Mouse (Mus musculus): ENCODE data around the gene Adgrf1.

Gene Adgrf1

DNA sequence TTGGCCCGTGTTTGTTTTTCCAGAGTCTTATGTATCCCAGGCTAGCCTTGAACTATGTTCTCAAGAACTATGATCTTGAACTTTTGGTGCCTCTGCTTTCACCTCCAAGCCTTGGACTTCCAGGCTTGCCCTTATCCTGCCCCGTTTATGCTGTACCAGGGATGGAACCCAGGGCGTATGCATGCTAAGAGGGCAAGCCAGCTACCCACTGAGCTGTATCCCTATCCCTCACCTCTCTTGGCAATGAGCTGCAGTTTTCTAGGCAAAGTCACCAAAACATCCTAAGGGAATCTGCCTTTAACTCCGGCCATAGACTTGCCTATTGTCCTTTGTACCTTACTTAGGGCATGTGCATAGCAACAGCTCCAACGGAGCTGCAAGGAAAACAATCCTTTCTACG, 92.8 kb downstream of the Adgrf1 start:
- no peak for DNase-seq (ENCODE audit: low spot score)

GRCm38 (mm10) chr17:43363921-43364320, 93.8 kb downstream of the Adgrf1 start:
- DNase-seq (ENCODE audit: low spot score): no peak

GRCm38 (mm10) chr17:43365297-43365696, 95.2 kb downstream of the Adgrf1 start:
- no peak for DNase-seq (ENCODE audit: low spot score)

DNA sequence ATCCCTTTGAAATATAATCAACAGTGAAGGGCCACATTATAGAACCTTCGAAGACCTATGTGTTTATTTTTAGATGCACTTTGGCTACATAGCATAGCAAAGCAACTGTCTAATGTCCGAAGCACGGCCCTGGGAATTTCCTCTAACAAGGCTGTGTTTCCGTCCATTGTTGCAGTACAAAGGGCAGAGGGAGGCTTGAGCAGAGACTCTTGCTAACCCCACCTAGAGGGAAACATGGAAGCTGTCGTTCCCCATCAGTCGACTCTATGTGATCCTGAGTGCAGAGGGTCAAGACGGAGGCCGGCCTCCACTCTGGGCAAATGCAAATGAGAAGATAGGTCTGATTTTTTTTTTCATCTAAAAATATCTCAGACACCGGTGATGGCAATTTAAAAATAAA, 96.4 kb downstream of the Adgrf1 start:
- DNase-seq (ENCODE audit: low spot score): no peak

DNA sequence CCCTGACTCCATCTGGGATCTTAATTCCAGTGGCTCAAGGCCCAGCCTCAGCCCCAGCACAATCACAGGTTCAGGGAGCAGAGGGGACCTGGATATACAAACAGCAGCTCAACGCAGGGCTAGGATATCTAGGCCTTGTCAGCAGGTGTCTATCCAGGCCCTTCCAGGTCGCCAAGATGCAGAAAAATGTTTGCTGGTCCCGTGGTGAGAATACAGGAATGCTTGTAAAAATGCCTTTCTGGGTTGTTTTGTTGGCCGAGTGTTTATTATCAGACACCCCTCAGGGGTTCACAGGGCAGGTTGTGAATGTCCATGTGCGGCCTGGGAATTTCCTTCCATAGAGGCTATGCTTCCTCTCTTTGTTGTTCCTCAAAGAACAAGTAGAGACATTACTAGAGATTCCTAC, 98.0 kb downstream of the Adgrf1 start:
- no peak for DNase-seq (ENCODE audit: low spot score)

DNA sequence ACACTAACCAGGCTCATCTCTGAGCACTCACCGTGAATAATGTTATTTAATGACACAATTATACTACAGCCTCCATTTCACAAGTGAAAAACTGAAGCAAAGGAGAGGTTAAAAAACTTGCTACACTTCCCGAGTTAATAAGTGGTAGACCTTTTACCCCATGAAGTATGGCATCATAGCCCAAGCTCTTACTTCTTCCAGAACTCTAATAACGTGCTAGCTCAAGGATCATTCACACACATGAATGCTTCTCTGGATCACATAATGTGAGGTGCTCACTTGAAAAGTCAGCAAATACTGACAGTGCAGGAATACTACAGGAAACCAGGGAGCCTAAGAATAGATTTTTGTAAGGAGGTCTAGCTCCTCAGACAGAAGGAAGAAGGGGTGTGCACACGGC, 102.5 kb downstream of the Adgrf1 start:
- DNase-seq (ENCODE audit: low spot score): no peak

DNA sequence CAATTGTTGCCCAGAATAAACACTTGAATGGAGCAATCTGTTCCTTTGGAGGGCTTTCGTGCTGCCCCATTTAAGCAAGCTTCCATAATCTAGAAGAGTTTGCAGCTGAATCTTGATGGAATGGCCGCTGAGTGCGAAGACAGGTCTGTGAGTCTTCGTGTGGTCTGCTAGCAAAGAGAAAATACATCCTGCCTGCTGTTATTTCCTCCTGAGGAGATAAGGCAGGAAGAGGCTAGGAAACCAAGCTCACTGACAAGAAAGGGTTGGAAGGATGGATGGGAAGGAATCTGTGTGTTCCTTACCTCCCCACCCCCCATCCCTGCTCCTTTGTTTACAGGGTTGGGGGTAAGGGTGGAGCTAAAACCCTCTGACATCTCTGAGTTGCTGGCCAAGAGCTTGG, 103.9 kb downstream of the Adgrf1 start:
- no peak for DNase-seq (ENCODE audit: low spot score)

Data from urinary bladder, postnatal 25 days (tissue).